Mouse (Mus musculus): ENCODE data around the gene Slc26a6. TPM values are rescaled to one million over a fixed set of nuclear protein-coding genes. Genes with fewer than 3 reads are reported as not detected.
A peak's percentile ranks its signal among the peaks of the same experiment; 100 is the strongest.

The Slc26a6 gene
- polyA plus RNA-seq, 1 experiment: 0.26 TPM

GRCm38 (mm10) chr9:108827906-108828305, 25.2 kb upstream of the Slc26a6 start:
- Histone ChIP-seq H3K4me3 (replicated peaks) (no peak overlapping the region), H3K9me3 (ENCODE audit: control insufficient read depth, low read length) (peaks cover 31% of the 10 kb centered on the region), H3K4me1 (ENCODE audit: control insufficient read depth) (peaks cover 33% of the 10 kb centered on the region), H3K27me3 (ENCODE audit: control insufficient read depth) (peaks cover 100% of the 10 kb centered on the region), H3K36me3 (ENCODE audit: control insufficient read depth) (no peaks in the 10 kb centered on the region)
- no peak for TF ChIP-seq TAL1 (IDR thresholded peaks at IDR 0.05; ENCODE audit: low read length)
- TF ChIP-seq GATA1 (IDR thresholded peaks at IDR 0.05; ENCODE audit: low read length): no peak

- Histone ChIP-seq H3K4me3 (replicated peaks) (peak overlapping the region; percentile 58), H3K9me3 (ENCODE audit: control insufficient read depth, low read length) (peaks cover 15% of the 10 kb centered on the region), H3K27me3 (ENCODE audit: control insufficient read depth) (peaks cover 84% of the 10 kb centered on the region), H3K4me1 (ENCODE audit: control insufficient read depth) (peaks cover 27% of the 10 kb centered on the region), H3K36me3 (ENCODE audit: control insufficient read depth) (no peaks in the 10 kb centered on the region)
- TF ChIP-seq TAL1 (IDR thresholded peaks at IDR 0.05; ENCODE audit: low read length) (no peak), GATA1 (IDR thresholded peaks at IDR 0.05; ENCODE audit: low read length) (no peak)
These were observed 21.4 kb upstream of the Slc26a6 start for GRCm38 (mm10) chr9:108831637-108832036.

GRCm38 (mm10) chr9:108832390-108833108, 20.5 kb upstream of the Slc26a6 start:
- peaks cover 75% of the 10 kb centered on the region for H3K27me3 ChIP-seq (ENCODE audit: control insufficient read depth)
- peaks cover 10% of the 10 kb centered on the region; the same call in 1 of the 2 replicates for H3K9me3 ChIP-seq (ENCODE audit: control insufficient read depth, low read length)
- H3K36me3 ChIP-seq (ENCODE audit: control insufficient read depth): no peaks in the 10 kb centered on the region
- H3K4me1 ChIP-seq (ENCODE audit: control insufficient read depth): peaks cover 18% of the 10 kb centered on the region
- TF ChIP-seq GATA1 (IDR thresholded peaks at IDR 0.05; ENCODE audit: low read length) (0 out of 2 replicates have a peak, but pooled peaks have one; percentile 23), TAL1 (IDR thresholded peaks at IDR 0.05; ENCODE audit: low read length) (no peak)
- H3K4me3 ChIP-seq (replicated peaks): peak overlapping the region; percentile 58

- TF ChIP-seq GATA1 (IDR thresholded peaks at IDR 0.05; ENCODE audit: low read length): no peak
- no peak for TF ChIP-seq TAL1 (IDR thresholded peaks at IDR 0.05; ENCODE audit: low read length)
- Histone ChIP-seq H3K36me3 (ENCODE audit: control insufficient read depth) (no peaks in the 10 kb centered on the region), H3K9me3 (ENCODE audit: control insufficient read depth, low read length) (no peaks in the 10 kb centered on the region), H3K27me3 (ENCODE audit: control insufficient read depth) (peaks cover 18% of the 10 kb centered on the region), H3K4me1 (ENCODE audit: control insufficient read depth) (no peaks in the 10 kb centered on the region), H3K4me3 (replicated peaks) (no peak overlapping the region)
These were observed 10.1 kb upstream of the Slc26a6 start for GRCm38 (mm10) chr9:108842989-108843388.

GRCm38 (mm10) chr9:108845390-108845789, 7.7 kb upstream of the Slc26a6 start:
- Histone ChIP-seq H3K36me3 (ENCODE audit: control insufficient read depth) (no peaks in the 10 kb centered on the region), H3K27me3 (ENCODE audit: control insufficient read depth) (peaks cover 18% of the 10 kb centered on the region), H3K4me1 (ENCODE audit: control insufficient read depth) (no peaks in the 10 kb centered on the region), H3K9me3 (ENCODE audit: control insufficient read depth, low read length) (no peaks in the 10 kb centered on the region), H3K4me3 (replicated peaks) (no peak overlapping the region)
- no peak for TF ChIP-seq GATA1 (IDR thresholded peaks at IDR 0.05; ENCODE audit: low read length)
- no peak for TF ChIP-seq TAL1 (IDR thresholded peaks at IDR 0.05; ENCODE audit: low read length)

GRCm38 (mm10) chr9:108847374-108847773, 5.7 kb upstream of the Slc26a6 start:
- TF ChIP-seq TAL1 (IDR thresholded peaks at IDR 0.05; ENCODE audit: low read length): no peak
- TF ChIP-seq GATA1 (IDR thresholded peaks at IDR 0.05; ENCODE audit: low read length): no peak
- Histone ChIP-seq H3K4me3 (replicated peaks) (no peak overlapping the region), H3K9me3 (ENCODE audit: control insufficient read depth, low read length) (no peaks in the 10 kb centered on the region), H3K27me3 (ENCODE audit: control insufficient read depth) (peaks cover 14% of the 10 kb centered on the region), H3K36me3 (ENCODE audit: control insufficient read depth) (no peaks in the 10 kb centered on the region), H3K4me1 (ENCODE audit: control insufficient read depth) (no peaks in the 10 kb centered on the region)

GRCm38 (mm10) chr9:108848419-108848818, 4.7 kb upstream of the Slc26a6 start:
- Histone ChIP-seq H3K4me3 (replicated peaks) (no peak overlapping the region), H3K36me3 (ENCODE audit: control insufficient read depth) (no peaks in the 10 kb centered on the region), H3K27me3 (ENCODE audit: control insufficient read depth) (peaks cover 4% of the 10 kb centered on the region; the same call in 1 of the 2 replicates), H3K9me3 (ENCODE audit: control insufficient read depth, low read length) (no peaks in the 10 kb centered on the region), H3K4me1 (ENCODE audit: control insufficient read depth) (peaks cover 6% of the 10 kb centered on the region)
- TF ChIP-seq GATA1 (IDR thresholded peaks at IDR 0.05; ENCODE audit: low read length) (no peak), TAL1 (IDR thresholded peaks at IDR 0.05; ENCODE audit: low read length) (no peak)

- no peaks in the 10 kb centered on the region; the same call in 1 of the 2 replicates for H3K27me3 ChIP-seq (ENCODE audit: control insufficient read depth)
These were observed 655 bp downstream of the Slc26a6 start for GRCm38 (mm10) chr9:108853635-108854240.

GRCm38 (mm10) chr9:108854241-108854696, 1.2 kb downstream of the Slc26a6 start:
- Histone ChIP-seq H3K27me3 (ENCODE audit: control insufficient read depth) (no peaks in the 10 kb centered on the region; the same call in 1 of the 2 replicates), H3K4me1 (ENCODE audit: control insufficient read depth) (peaks cover 24% of the 10 kb centered on the region), H3K4me3 (replicated peaks) (peak overlapping the region; percentile 76), H3K36me3 (ENCODE audit: control insufficient read depth) (peaks cover 7% of the 10 kb centered on the region; the same call in 1 of the 2 replicates), H3K9me3 (ENCODE audit: control insufficient read depth, low read length) (no peaks in the 10 kb centered on the region)
- TF ChIP-seq TAL1 (IDR thresholded peaks at IDR 0.05; ENCODE audit: low read length): no peak
- no peak for TF ChIP-seq GATA1 (IDR thresholded peaks at IDR 0.05; ENCODE audit: low read length)

More at GRCm38 (mm10) chr9:108853635-108854240, 655 bp downstream of the Slc26a6 start:
- Histone ChIP-seq H3K4me1 (ENCODE audit: control insufficient read depth) (peaks cover 24% of the 10 kb centered on the region), H3K9me3 (ENCODE audit: control insufficient read depth, low read length) (no peaks in the 10 kb centered on the region), H3K36me3 (ENCODE audit: control insufficient read depth) (peaks cover 7% of the 10 kb centered on the region; the same call in 1 of the 2 replicates), H3K4me3 (replicated peaks) (peak overlapping the region; percentile 76)
- TF ChIP-seq GATA1 (IDR thresholded peaks at IDR 0.05; ENCODE audit: low read length): no peak
- TF ChIP-seq TAL1 (IDR thresholded peaks at IDR 0.05; ENCODE audit: low read length): no peak

All from erythroblast, embryonic 14.5 days (primary cell).